Mouse (Mus musculus) cerebral cortex, adult 2 months (tissue): Measurements from ENCODE around the gene Ubxn10.

Source experiments
- WGBS: fragments of 180-500 bp; shearing (Covaris S2); methylation state at CpG from one replicate; pipeline ENCODE4 v1.1.7; 2018; 5-methylcytosine and 5-hydroxymethylcytosine counted together

The Ubxn10 gene

GRCm38 (mm10) chr4:138737031-138737430 lies at the start of gene Ubxn10:
Gene Ubxn10 (minus strand): TSS chr4:138737167.
- 70% methylated on average over 7 of the region's 7 CpGs for WGBS

GRCm38 (mm10) chr4:138786141-138786540 lies 49.2 kb upstream of the Ubxn10 start:
- 26% methylated on average over 4 of the region's 4 CpGs for WGBS

- 71% methylated on average over 4 of the region's 4 CpGs for WGBS
Observed at GRCm38 (mm10) chr4:138785721-138786120, 48.8 kb upstream of the Ubxn10 start.

GRCm38 (mm10) chr4:138782098-138782497 lies 45.1 kb upstream of the Ubxn10 start:
- 46% methylated on average over 6 of the region's 6 CpGs for WGBS

GRCm38 (mm10) chr4:138780300-138780699 lies 43.3 kb upstream of the Ubxn10 start:
- 83% methylated on average over 5 of the region's 5 CpGs for WGBS

- 51% methylated on average over 20 of the region's 20 CpGs for WGBS
Observed at GRCm38 (mm10) chr4:138777417-138778407, 40.7 kb upstream of the Ubxn10 start.

- WGBS: 78% methylated on average over 6 of the region's 6 CpGs
Observed at GRCm38 (mm10) chr4:138775435-138775834, 38.5 kb upstream of the Ubxn10 start, which contains the start of gene Pla2g2d. Gene Pla2g2d (plus strand): TSS chr4:138775735.

- 72% methylated on average over 5 of the region's 5 CpGs for WGBS
Observed at GRCm38 (mm10) chr4:138772386-138772785, 35.4 kb upstream of the Ubxn10 start.

GRCm38 (mm10) chr4:138771970-138772369 lies 35.0 kb upstream of the Ubxn10 start:
- WGBS: 79% methylated on average over 10 of the region's 10 CpGs

GRCm38 (mm10) chr4:138762266-138762665 lies 25.3 kb upstream of the Ubxn10 start:
- 74% methylated on average over 9 of the region's 9 CpGs for WGBS

GRCm38 (mm10) chr4:138757416-138757815 lies 20.4 kb upstream of the Ubxn10 start, which contains the start of gene Pla2g2f:
Gene Pla2g2f (minus strand): TSS chr4:138757626.
- 91% methylated on average over 8 of the region's 8 CpGs for WGBS

- 51% methylated on average over 11 of the region's 11 CpGs for WGBS
Observed at GRCm38 (mm10) chr4:138755983-138756382, 19.0 kb upstream of the Ubxn10 start.

- WGBS: 47% methylated on average over 4 of the region's 4 CpGs
Observed at GRCm38 (mm10) chr4:138755439-138755838, 18.5 kb upstream of the Ubxn10 start.

GRCm38 (mm10) chr4:138754432-138754831 lies 17.5 kb upstream of the Ubxn10 start:
- WGBS: 91% methylated on average over 9 of the region's 9 CpGs

- WGBS: 88% methylated on average over 3 of the region's 3 CpGs
Observed at GRCm38 (mm10) chr4:138753608-138754007, 16.6 kb upstream of the Ubxn10 start.

GRCm38 (mm10) chr4:138752603-138753002 lies 15.6 kb upstream of the Ubxn10 start:
- WGBS: 94% methylated on average over 6 of the region's 6 CpGs

- 57% methylated on average over 8 of the region's 8 CpGs for WGBS
Observed at GRCm38 (mm10) chr4:138748369-138749072, 11.6 kb upstream of the Ubxn10 start.

GRCm38 (mm10) chr4:138747851-138748250 lies 10.9 kb upstream of the Ubxn10 start:
- 34% methylated on average over 10 of the region's 10 CpGs for WGBS

GRCm38 (mm10) chr4:138746866-138747265 lies 9.9 kb upstream of the Ubxn10 start:
- WGBS: 54% methylated on average over 9 of the region's 9 CpGs

- WGBS: 73% methylated on average over 4 of the region's 4 CpGs
Observed at GRCm38 (mm10) chr4:138745884-138746283, 8.9 kb upstream of the Ubxn10 start.

GRCm38 (mm10) chr4:138739136-138739851 lies 2.3 kb upstream of the Ubxn10 start:
- WGBS: 40% methylated on average over 7 of the region's 7 CpGs

- 73% methylated on average over 4 of the region's 4 CpGs for WGBS
Observed at GRCm38 (mm10) chr4:138734863-138735262, 2.1 kb downstream of the Ubxn10 start.
